Mouse (Mus musculus): Measurements from ENCODE around the gene Ncapg. TPM values are rescaled to one million over a fixed set of nuclear protein-coding genes. Genes with fewer than 3 reads are reported as not detected.

Ncapg gene
- polyA plus RNA-seq, 1 experiment from 2014 or later = 34.2 TPM

DNA sequence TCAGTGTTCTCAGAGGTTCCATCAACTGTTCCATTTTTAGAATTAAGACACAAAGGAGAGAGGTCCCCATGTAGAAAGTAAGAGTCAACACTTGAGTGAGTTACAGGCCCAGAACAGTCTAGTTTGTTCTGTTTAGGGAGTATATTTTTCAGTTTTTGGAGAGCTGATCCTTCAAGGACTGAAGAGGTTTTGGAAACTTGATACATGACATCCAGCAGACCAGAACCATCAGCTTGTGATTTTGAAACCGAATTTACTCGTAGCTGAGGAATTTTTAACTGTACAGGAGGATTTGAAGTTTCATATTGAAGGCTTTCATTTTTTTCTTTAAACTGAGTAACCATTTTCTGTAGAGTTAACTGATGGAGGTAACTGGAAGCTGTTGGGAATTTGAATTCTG is 64.0 kb downstream of the Ncapg start:
- 77% methylated on average over 2 of the region's 2 CpGs for WGBS
- H3K27me3 ChIP-seq (ENCODE audit: control insufficient read depth, insufficient read depth, low read length) = no peaks in the 10 kb centered on the region
- H3K36me3 ChIP-seq (ENCODE audit: control insufficient read depth, insufficient read depth) = peaks cover 8% of the 10 kb centered on the region; the same call in 1 of the 2 replicates
- no peaks in the 10 kb centered on the region for H3K9me3 ChIP-seq (replicated peaks; ENCODE audit: control insufficient read depth, low read length)
- H3K4me2 ChIP-seq (ENCODE audit: low read depth, low read length) = no peak overlapping the region
- no peak overlapping the region for H3K4me3 ChIP-seq (ENCODE audit: low read length)
- H3K9ac ChIP-seq (ENCODE audit: low read length) = no peak overlapping the region
- ATAC-seq (replicated peaks; ENCODE audit: extremely low read depth, insufficient read depth, low FRiP score) = no peak
- H3K27ac ChIP-seq (ENCODE audit: low read length) = no peak overlapping the region
- H3K4me1 ChIP-seq (ENCODE audit: control insufficient read depth, insufficient read depth, low read length) = no peaks in the 10 kb centered on the region

DNA sequence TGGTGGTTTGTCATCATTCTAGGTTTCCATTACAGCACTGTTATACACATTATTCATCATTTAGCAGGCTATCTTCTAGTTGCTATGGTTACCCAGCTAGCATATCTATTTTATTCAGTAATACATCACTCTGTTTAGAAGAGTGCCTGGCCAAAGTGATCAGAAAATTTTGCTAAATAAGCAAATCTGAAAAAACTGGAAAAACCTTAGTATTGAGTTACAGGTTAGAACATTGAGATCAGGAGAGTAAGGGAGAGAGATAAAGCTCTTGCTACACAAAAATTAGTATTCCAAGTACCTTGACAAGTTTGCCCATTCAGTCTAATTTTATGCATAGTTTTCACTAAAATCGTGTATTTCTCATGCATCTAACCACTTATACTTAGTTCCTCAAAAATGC is 68.2 kb downstream of the Ncapg start:
- 95% methylated on average over 1 of the region's 1 CpGs for WGBS
- ATAC-seq (replicated peaks; ENCODE audit: extremely low read depth, insufficient read depth, low FRiP score) = no peak
- no peaks in the 10 kb centered on the region for H3K27me3 ChIP-seq (ENCODE audit: control insufficient read depth, insufficient read depth, low read length)

More for the DNA sequence above, 68.2 kb downstream of the Ncapg start:
- H3K9ac ChIP-seq (ENCODE audit: low read length) = no peak overlapping the region
- no peaks in the 10 kb centered on the region for H3K9me3 ChIP-seq (replicated peaks; ENCODE audit: control insufficient read depth, low read length)
- no peak overlapping the region for H3K27ac ChIP-seq (ENCODE audit: low read length)
- H3K4me2 ChIP-seq (ENCODE audit: low read depth, low read length) = no peak overlapping the region
- no peak overlapping the region for H3K4me3 ChIP-seq (ENCODE audit: low read length)
- no peaks in the 10 kb centered on the region for H3K4me1 ChIP-seq (ENCODE audit: control insufficient read depth, insufficient read depth, low read length)
- peaks cover 8% of the 10 kb centered on the region; the same call in 1 of the 2 replicates for H3K36me3 ChIP-seq (ENCODE audit: control insufficient read depth, insufficient read depth)

Other genes with a start within 250 kb of the Ncapg start
- gene Qdpr, start 219.7 kb upstream of the Ncapg start, polyA plus RNA-seq (2015; fragmentation: Nextera tagmentation; extraction: Ambion mirVana) = 112 and 113 TPM in 2 replicates
- not detected in 2 replicates for gene Clrn2, start 216.2 kb upstream of the Ncapg start, polyA plus RNA-seq (2015; fragmentation: Nextera tagmentation; extraction: Ambion mirVana)
- gene Lap3, start 176.5 kb upstream of the Ncapg start, polyA plus RNA-seq (2015; fragmentation: Nextera tagmentation; extraction: Ambion mirVana) = 66.7 and 76.4 TPM in 2 replicates
- gene Med28, start 149.7 kb upstream of the Ncapg start, polyA plus RNA-seq (2015; fragmentation: Nextera tagmentation; extraction: Ambion mirVana) = 169 and 170 TPM in 2 replicates
- gene Fam184b, start 30.3 kb upstream of the Ncapg start, polyA plus RNA-seq (2015; fragmentation: Nextera tagmentation; extraction: Ambion mirVana) = 0.12 and 0.25 TPM in 2 replicates
- 15.8 and 20.8 TPM in 2 replicates for gene Lcorl, start 187.7 kb downstream of the Ncapg start, polyA plus RNA-seq (2015; fragmentation: Nextera tagmentation; extraction: Ambion mirVana)